Mouse (Mus musculus) inflammation-experienced regulatory T-cells, adult 16 weeks (primary cell): Measurements from ENCODE around the gene Lce1e. TPM values are rescaled to one million over a fixed set of nuclear protein-coding genes. Genes with fewer than 3 reads are reported as not detected.

Experiments
- polyA plus RNA-seq: library from polyadenylated mRNA; unstranded; fragments of 100-300 nt; shearing (Covaris generic); gene quantifications from one replicate; pipeline ENCODE4 v1.2.1, GENCODE M21; 2017

Lce1e gene
- polyA plus RNA-seq: not detected

DNA sequence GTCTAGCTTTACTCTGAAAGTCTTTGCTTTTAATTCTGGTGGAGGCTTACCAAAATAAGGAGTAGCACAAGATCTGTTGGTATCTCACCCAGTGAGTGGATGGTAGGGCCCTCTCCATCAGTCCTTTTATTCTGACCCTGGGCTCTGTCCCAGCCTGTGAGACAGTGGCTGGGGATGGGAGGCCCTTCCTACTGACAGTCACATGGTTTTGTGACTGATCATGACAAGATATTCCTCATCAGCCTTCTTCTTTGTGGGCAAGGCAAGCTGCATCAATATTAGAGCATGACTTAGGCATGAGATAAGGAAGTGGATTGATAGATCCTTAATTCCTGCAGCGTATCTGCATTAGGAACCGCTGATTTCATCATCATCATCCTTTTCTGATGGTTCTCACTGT, at the start of gene Lce1e:
TSS of gene Lce1e (minus strand) at position 101 of the 400 bp plus-strand sequence.

DNA sequence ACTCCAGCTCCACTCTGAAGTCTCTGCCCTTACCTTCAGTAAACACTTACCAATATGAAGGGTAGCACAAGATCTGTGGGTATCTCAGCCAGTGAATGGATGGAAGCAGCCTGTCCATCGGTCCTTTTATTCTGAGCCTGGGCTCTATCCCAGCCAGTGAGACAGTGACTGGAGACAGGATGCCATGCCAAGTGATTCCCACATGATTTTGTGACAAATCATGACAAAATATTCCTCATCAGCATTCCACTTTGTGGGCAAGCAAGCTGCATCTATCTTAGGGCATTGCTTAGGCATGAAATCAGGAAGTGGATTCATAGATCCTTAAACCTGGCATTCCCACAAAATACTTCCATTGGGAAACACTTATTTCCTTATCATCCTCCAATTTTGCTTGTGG, 43.4 kb upstream of the Lce1e start, which contains the start of gene Lce1g:
TSS of gene Lce1g (minus strand) at position 101 of the 400 bp plus-strand sequence.

DNA sequence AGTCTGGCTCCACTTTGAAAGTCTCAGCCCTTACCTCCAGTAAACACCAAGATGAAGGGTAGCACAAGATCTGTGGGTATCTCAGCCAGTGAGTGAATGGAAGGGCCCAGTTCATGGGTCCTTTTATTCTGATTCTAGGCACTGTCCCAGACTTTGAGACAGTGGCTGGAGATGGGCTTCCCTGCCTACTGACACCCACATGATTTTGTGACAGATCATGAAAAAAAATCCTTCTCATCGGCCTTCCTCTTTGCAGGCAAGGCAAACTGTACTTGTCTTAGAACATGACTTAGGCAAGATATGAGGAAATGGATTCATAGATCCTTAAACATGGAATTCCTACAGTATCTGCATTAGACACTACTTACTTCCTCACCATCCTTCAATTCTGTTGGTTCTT, 30.1 kb upstream of the Lce1e start, which contains the start of gene Gm38119:
TSS of gene Gm38119 (minus strand) at position 101 of the 400 bp plus-strand sequence.

DNA sequence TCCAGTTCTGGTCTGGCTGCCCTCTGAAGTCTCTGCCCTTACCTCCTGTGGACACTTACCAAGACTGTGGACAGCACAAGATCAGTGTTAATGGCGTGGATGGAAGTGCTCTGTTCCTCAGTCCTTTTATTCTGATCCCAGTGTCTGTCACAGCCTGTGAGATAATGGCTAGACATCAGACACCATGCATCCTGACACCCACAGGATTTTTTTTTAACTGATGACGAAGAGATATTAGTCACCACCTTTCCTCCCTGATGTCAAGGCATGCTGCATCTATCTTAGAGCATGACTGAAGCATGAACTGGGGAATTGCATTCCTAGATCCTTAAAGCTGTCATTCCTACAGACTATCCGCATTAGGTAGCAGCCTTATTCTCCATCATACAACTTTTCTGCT, 11.4 kb upstream of the Lce1e start, which contains the start of gene Lce1f:
TSS of gene Lce1f (minus strand) at position 101 of the 400 bp plus-strand sequence.

DNA sequence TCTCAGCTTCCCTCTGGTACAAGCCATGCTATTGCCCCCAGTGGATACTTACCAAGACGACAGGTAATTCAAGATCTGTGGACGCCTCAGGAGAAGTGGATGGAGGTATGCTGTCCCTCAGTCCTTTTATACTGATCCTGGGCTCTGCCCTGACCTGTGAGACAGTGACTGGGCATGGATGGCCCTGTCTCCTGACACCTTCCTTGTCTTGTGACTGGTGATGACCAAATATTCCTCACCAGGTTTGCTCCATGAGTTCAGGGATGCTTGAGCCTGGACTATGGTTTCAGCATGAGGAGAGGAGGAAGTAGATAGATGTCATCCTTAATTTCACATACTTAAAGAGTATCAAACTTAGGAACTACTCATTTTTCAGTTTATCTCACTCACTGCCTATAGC, 21.8 kb downstream of the Lce1e start, which contains the start of gene Lce1d:
TSS of gene Lce1d (minus strand) at position 101 of the 400 bp plus-strand sequence.

DNA sequence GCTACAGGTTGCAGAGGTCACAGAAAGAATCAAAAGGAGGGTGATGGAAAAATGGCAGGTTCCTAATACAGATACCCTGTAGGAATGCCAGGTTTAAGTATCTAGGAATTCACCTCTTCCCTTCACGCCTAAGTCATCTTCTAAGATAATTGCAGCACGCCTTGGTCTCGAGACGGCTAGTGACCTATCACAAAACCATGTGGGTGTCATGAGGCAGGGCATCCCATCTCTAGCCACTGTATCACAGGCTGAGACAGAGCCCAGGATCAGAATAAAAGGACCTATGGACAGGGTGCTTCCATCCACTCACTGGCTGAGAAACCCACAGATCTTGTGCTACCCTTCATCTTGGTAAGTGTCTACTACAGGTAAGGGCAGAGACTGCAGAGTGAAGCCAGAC, 29.9 kb downstream of the Lce1e start, which contains the start of gene Lce1c:
TSS of gene Lce1c (plus strand) at position 301 of the 400 bp plus-strand sequence.

DNA sequence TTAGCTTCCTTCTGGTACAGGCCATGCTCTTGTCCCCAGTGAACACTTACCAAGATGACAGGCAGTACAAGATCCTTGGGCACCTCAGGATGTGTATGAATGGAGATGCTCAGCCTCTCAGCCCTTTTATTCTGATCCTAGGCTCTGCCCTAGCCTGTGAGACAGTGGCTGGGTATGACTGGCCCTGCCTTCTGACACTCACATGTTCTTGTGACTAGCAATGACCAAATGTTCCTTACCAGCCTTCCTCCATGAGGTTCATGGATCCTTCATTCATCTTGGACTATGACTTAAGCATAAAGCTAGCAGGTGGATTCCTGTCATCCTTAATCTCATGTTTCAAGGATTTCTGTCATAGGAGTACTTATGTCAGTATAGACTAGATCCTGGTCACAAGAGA, 38.7 kb downstream of the Lce1e start, which contains the start of gene Lce1a2:
TSS of gene Lce1a2 (minus strand) at position 101 of the 400 bp plus-strand sequence.

Other genes starting within 250 kb of the Lce1e start
- not detected for gene Sprr1a, start 223.2 kb downstream of the Lce1e start, polyA plus RNA-seq
- gene Sprr4, start 208.6 kb downstream of the Lce1e start, polyA plus RNA-seq: not detected
- not detected for gene 2310046K23Rik, start 174.6 kb downstream of the Lce1e start, polyA plus RNA-seq
- gene Ivl, start 135.3 kb downstream of the Lce1e start, polyA plus RNA-seq: not detected
- not detected for gene Smcp, start 120.1 kb downstream of the Lce1e start, polyA plus RNA-seq
- not detected for gene 2210017I01Rik, start 101.6 kb downstream of the Lce1e start, polyA plus RNA-seq
- not detected for gene Lce6a, start 87.4 kb downstream of the Lce1e start, polyA plus RNA-seq
- gene Lce1a1, start 60.8 kb downstream of the Lce1e start, polyA plus RNA-seq: not detected
- not detected for gene Lce1b, start 52.1 kb downstream of the Lce1e start, polyA plus RNA-seq
- gene Lce1a2, start 38.8 kb downstream of the Lce1e start, polyA plus RNA-seq: not detected
- gene Lce1c, start 29.8 kb downstream of the Lce1e start, polyA plus RNA-seq: not detected
- not detected for gene Lce1d, start 21.9 kb downstream of the Lce1e start, polyA plus RNA-seq
- gene Lce1f, start 11.3 kb upstream of the Lce1e start, polyA plus RNA-seq: not detected
- not detected for gene Gm38119, start 30.0 kb upstream of the Lce1e start, polyA plus RNA-seq
- gene Lce1g, start 43.3 kb upstream of the Lce1e start, polyA plus RNA-seq: not detected
- not detected for gene Lce1h, start 56.0 kb upstream of the Lce1e start, polyA plus RNA-seq
- gene Lce1i, start 69.8 kb upstream of the Lce1e start, polyA plus RNA-seq: not detected
- not detected for gene Lce1j, start 81.4 kb upstream of the Lce1e start, polyA plus RNA-seq
- not detected for gene Lce1k, start 98.8 kb upstream of the Lce1e start, polyA plus RNA-seq
- gene Kprp, start 118.2 kb upstream of the Lce1e start, polyA plus RNA-seq: not detected
- not detected for gene Lce1l, start 142.2 kb upstream of the Lce1e start, polyA plus RNA-seq
- gene 2310050C09Rik, start 161.1 kb upstream of the Lce1e start, polyA plus RNA-seq: not detected
- not detected for gene Lce3a, start 217.2 kb upstream of the Lce1e start, polyA plus RNA-seq
- not detected for gene Lce3b, start 223.9 kb upstream of the Lce1e start, polyA plus RNA-seq
- gene Lce3c, start 235.4 kb upstream of the Lce1e start, polyA plus RNA-seq: not detected
- gene Lce3d, start 248.3 kb upstream of the Lce1e start, polyA plus RNA-seq: not detected